ENCODE assay signal across 18 mouse cellular contexts in genomic region chr2:52613888-52614287, GRCm38 (mm10).
"Had no signal": no experiment of that assay in that cellular context is flagged by ENCODE, and none has a peak within 500 bp of the region (broad histone marks: within the 10 kb centered on the region; RNA-seq: fewer than 3 reads in every experiment).

No protein-coding gene starts in this region.

- H3K27ac ChIP-seq: intestine, embryonic 15.5 days; stomach, postnatal 0 days had no signal

- DNase-seq: kidney, adult 18-20 months; kidney, adult 9 months; kidney, postnatal 14 days; kidney, postnatal 4 days; layer of hippocampus, adult 9-11 months; lung, adult 2 months; lung, postnatal 14 days; lung, postnatal 4 days; midbrain, embryonic 14.5 days; right cerebral cortex, adult 18-20 months; right cerebral cortex, postnatal 14 days; right cerebral cortex, postnatal 4 days; thymus, adult 2 months; thymus, postnatal 14 days; thymus, postnatal 4 days had no signal

- ATAC-seq: intestine, embryonic 15.5 days had no signal

- H3K36me3 ChIP-seq: intestine, embryonic 15.5 days had no signal

- H3K9me3 ChIP-seq: intestine, embryonic 15.5 days had no signal

- H3K4me2 ChIP-seq: intestine, embryonic 15.5 days; midbrain, embryonic 11.5 days had no signal

- H3K9ac ChIP-seq: intestine, embryonic 15.5 days had no signal

- H3K27me3 ChIP-seq: intestine, embryonic 15.5 days had no signal

- H3K4me1 ChIP-seq: intestine, embryonic 15.5 days had no signal

- H3K4me3 ChIP-seq: intestine, embryonic 15.5 days had no signal
